Mouse (Mus musculus): ENCODE data around the gene Lamtor2. TPM values are rescaled to one million over a fixed set of nuclear protein-coding genes. Genes with fewer than 3 reads are reported as not detected.

The Lamtor2 gene
- polyA plus RNA-seq, 1 experiment from 2014 or later: 179 TPM

GRCm38 (mm10) chr3:88514231-88515094, 38.4 kb downstream of the Lamtor2 start:
- H3K9ac ChIP-seq: no peak overlapping the region
- H3K27ac ChIP-seq: no peak overlapping the region
- H3K36me3 ChIP-seq: no peaks in the 10 kb centered on the region
- 78% methylated on average over 10 of the region's 10 CpGs for WGBS
- no peaks in the 10 kb centered on the region for H3K9me3 ChIP-seq
- H3K4me2 ChIP-seq: no peak overlapping the region
- H3K4me1 ChIP-seq (replicated peaks): peaks cover 38% of the 10 kb centered on the region
- no peak for ATAC-seq (ENCODE audit: low FRiP score)
- H3K4me3 ChIP-seq: no peak overlapping the region
- no peaks in the 10 kb centered on the region; the same call in 1 of the 2 replicates for H3K27me3 ChIP-seq

GRCm38 (mm10) chr3:88513546-88514115, 39.2 kb downstream of the Lamtor2 start:
- Histone ChIP-seq H3K4me3 (no peak overlapping the region), H3K36me3 (no peaks in the 10 kb centered on the region), H3K4me1 (replicated peaks) (peaks cover 44% of the 10 kb centered on the region), H3K9me3 (no peaks in the 10 kb centered on the region), H3K27ac (no peak overlapping the region), H3K9ac (no peak overlapping the region), H3K27me3 (no peaks in the 10 kb centered on the region; the same call in 1 of the 2 replicates), H3K4me2 (no peak overlapping the region)
- ATAC-seq (ENCODE audit: low FRiP score): no peak
- WGBS: 82% methylated on average over 7 of the region's 7 CpGs

GRCm38 (mm10) chr3:88512896-88513545, 39.9 kb downstream of the Lamtor2 start:
- Histone ChIP-seq H3K9me3 (no peaks in the 10 kb centered on the region), H3K4me1 (replicated peaks) (peaks cover 44% of the 10 kb centered on the region), H3K27ac (peak overlapping the region; percentile 60; the same call in 1 of the 2 replicates), H3K4me3 (no peak overlapping the region), H3K4me2 (0 out of 2 replicates have a peak overlapping the region, but pooled peaks have one; percentile 15), H3K27me3 (no peaks in the 10 kb centered on the region; the same call in 1 of the 2 replicates), H3K9ac (peak overlapping the region; percentile 46; the same call in 1 of the 2 replicates), H3K36me3 (no peaks in the 10 kb centered on the region)
- 45% methylated on average over 12 of the region's 15 CpGs for WGBS
- ATAC-seq (ENCODE audit: low FRiP score): no peak

- ATAC-seq (ENCODE audit: low FRiP score): no peak
- Histone ChIP-seq H3K27me3 (no peaks in the 10 kb centered on the region; the same call in 1 of the 2 replicates), H3K4me3 (no peak overlapping the region), H3K27ac (peak overlapping the region; percentile 60), H3K4me2 (0 out of 2 replicates have a peak overlapping the region, but pooled peaks have one; percentile 15), H3K4me1 (replicated peaks) (peaks cover 44% of the 10 kb centered on the region), H3K9me3 (no peaks in the 10 kb centered on the region), H3K9ac (peak overlapping the region; percentile 46; the same call in 1 of the 2 replicates), H3K36me3 (no peaks in the 10 kb centered on the region)
- 38% methylated on average over 6 of the region's 6 CpGs for WGBS
Observed at GRCm38 (mm10) chr3:88512141-88512895, 40.6 kb downstream of the Lamtor2 start.

- H3K4me3 ChIP-seq: no peak overlapping the region
- no peaks in the 10 kb centered on the region for H3K36me3 ChIP-seq
- 77% methylated on average over 4 of the region's 4 CpGs for WGBS
- no peak overlapping the region for H3K4me2 ChIP-seq
- no peak overlapping the region for H3K9ac ChIP-seq
- H3K27ac ChIP-seq: no peak overlapping the region
- H3K9me3 ChIP-seq: no peaks in the 10 kb centered on the region
- no peak for ATAC-seq (ENCODE audit: low FRiP score)
- peaks cover 44% of the 10 kb centered on the region for H3K4me1 ChIP-seq (replicated peaks)
- no peaks in the 10 kb centered on the region; the same call in 1 of the 2 replicates for H3K27me3 ChIP-seq
Observed at GRCm38 (mm10) chr3:88511559-88511958, 41.3 kb downstream of the Lamtor2 start.

- Histone ChIP-seq H3K27ac (peak overlapping the region; percentile 92), H3K4me1 (replicated peaks) (peaks cover 44% of the 10 kb centered on the region), H3K36me3 (no peaks in the 10 kb centered on the region), H3K4me2 (peak overlapping the region; percentile 57), H3K4me3 (peak overlapping the region; percentile 36), H3K9me3 (no peaks in the 10 kb centered on the region), H3K9ac (peak overlapping the region; percentile 67), H3K27me3 (no peaks in the 10 kb centered on the region)
- 54% methylated on average over 13 of the region's 13 CpGs for WGBS
- ATAC-seq (ENCODE audit: low FRiP score): 0 out of 2 replicates have a peak, but pooled peaks have one; percentile 1
Observed at GRCm38 (mm10) chr3:88510421-88511289, 42.2 kb downstream of the Lamtor2 start.

- peaks cover 6% of the 10 kb centered on the region; the same call in 1 of the 2 replicates for H3K27me3 ChIP-seq
- H3K4me3 ChIP-seq: peak within 1 kb of the TSS; percentile 36
- H3K27ac ChIP-seq: peak within 1 kb of the TSS; percentile 92
- ATAC-seq (ENCODE audit: low FRiP score): peak; percentile 96
- peak within 1 kb of the TSS; percentile 57 for H3K4me2 ChIP-seq
- H3K4me1 ChIP-seq (replicated peaks): peaks cover 44% of the 10 kb centered on the region
- WGBS: under 1% methylated on average over 30 of the region's 31 CpGs
- H3K9me3 ChIP-seq: no peaks in the 10 kb centered on the region
- peak within 1 kb of the TSS; percentile 67 for H3K9ac ChIP-seq
- no peaks in the 10 kb centered on the region for H3K36me3 ChIP-seq
Observed at GRCm38 (mm10) chr3:88509692-88510420, 43.0 kb downstream of the Lamtor2 start, which contains the start of gene Lmna. Gene Lmna (minus strand): TSS chr3:88509956.

- H3K9me3 ChIP-seq: no peaks in the 10 kb centered on the region
- WGBS: 72% methylated on average over 3 of the region's 3 CpGs
- H3K4me1 ChIP-seq (replicated peaks): peaks cover 44% of the 10 kb centered on the region
- H3K27ac ChIP-seq: peak overlapping the region; percentile 92
- H3K4me2 ChIP-seq: peak overlapping the region; percentile 57
- H3K36me3 ChIP-seq: no peaks in the 10 kb centered on the region
- H3K27me3 ChIP-seq: peaks cover 8% of the 10 kb centered on the region
- ATAC-seq (ENCODE audit: low FRiP score): 0 out of 2 replicates have a peak, but pooled peaks have one; percentile 9
- H3K9ac ChIP-seq: peak overlapping the region; percentile 67
- peak overlapping the region; percentile 36 for H3K4me3 ChIP-seq
Observed at GRCm38 (mm10) chr3:88509250-88509649, 43.6 kb downstream of the Lamtor2 start.

- Histone ChIP-seq H3K4me2 (no peak overlapping the region), H3K27ac (no peak overlapping the region), H3K36me3 (no peaks in the 10 kb centered on the region), H3K9ac (no peak overlapping the region), H3K9me3 (no peaks in the 10 kb centered on the region), H3K4me3 (no peak overlapping the region), H3K27me3 (peaks cover 28% of the 10 kb centered on the region), H3K4me1 (replicated peaks) (peaks cover 47% of the 10 kb centered on the region)
- ATAC-seq (ENCODE audit: low FRiP score): no peak
- 52% methylated on average over 7 of the region's 7 CpGs for WGBS
Observed at GRCm38 (mm10) chr3:88505765-88506164, 47.1 kb downstream of the Lamtor2 start.

GRCm38 (mm10) chr3:88505081-88505480, 47.8 kb downstream of the Lamtor2 start:
- peaks cover 42% of the 10 kb centered on the region for H3K4me1 ChIP-seq (replicated peaks)
- H3K27me3 ChIP-seq: peaks cover 31% of the 10 kb centered on the region
- no peak overlapping the region for H3K27ac ChIP-seq
- ATAC-seq (ENCODE audit: low FRiP score): no peak
- H3K4me2 ChIP-seq: no peak overlapping the region
- H3K36me3 ChIP-seq: no peaks in the 10 kb centered on the region
- 73% methylated on average over 6 of the region's 6 CpGs for WGBS
- H3K9me3 ChIP-seq: no peaks in the 10 kb centered on the region
- H3K4me3 ChIP-seq: no peak overlapping the region
- no peak overlapping the region for H3K9ac ChIP-seq

Data from hindbrain, embryonic 13.5 days (tissue).